Mouse (Mus musculus): ENCODE data around the gene Agpat4. TPM values are rescaled to one million over a fixed set of nuclear protein-coding genes. Genes with fewer than 3 reads are reported as not detected.

Agpat4 gene
- polyA plus RNA-seq, 1 experiment from 2014 or later, result 42.6 TPM

DNA sequence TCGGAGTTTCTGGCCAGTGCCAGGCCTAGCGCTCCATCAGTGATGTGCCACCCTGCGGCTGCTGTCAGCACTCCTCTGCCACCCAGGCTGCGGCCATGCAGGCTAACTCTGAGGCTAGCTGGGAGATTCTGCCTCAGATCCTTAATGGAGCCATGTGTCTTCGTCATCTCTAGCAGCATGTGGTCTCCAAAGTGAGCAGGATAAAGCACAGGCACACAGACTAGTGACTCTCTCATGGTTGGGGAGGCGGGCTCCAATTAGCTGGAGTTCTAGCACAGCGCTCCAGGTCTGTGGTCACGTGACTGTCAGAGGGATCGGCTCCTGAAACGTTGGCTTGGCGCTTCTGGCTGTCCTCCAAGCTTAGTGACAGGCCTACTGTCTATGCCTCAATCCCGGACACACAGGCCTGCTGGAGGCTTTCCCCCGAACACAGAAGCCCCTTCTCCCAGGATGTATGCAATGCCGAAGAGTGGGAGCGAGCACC is 85.0 kb downstream of the Agpat4 start:
- ATAC-seq (ENCODE audit: insufficient number of reproducible peaks, insufficient read depth, low FRiP score, low TSS enrichment), result no peak
- H3K9ac ChIP-seq, result no peak overlapping the region
- no peaks in the 10 kb centered on the region for H3K36me3 ChIP-seq
- WGBS, result 74% methylated on average over 15 of the region's 15 CpGs
- H3K4me1 ChIP-seq, result peaks cover 57% of the 10 kb centered on the region
- no peaks in the 10 kb centered on the region for H3K9me3 ChIP-seq
- no peak overlapping the region for H3K4me2 ChIP-seq (replicated peaks)
- no peak overlapping the region for H3K27ac ChIP-seq
- no peak overlapping the region for H3K4me3 ChIP-seq
- H3K27me3 ChIP-seq, result no peaks in the 10 kb centered on the region

DNA sequence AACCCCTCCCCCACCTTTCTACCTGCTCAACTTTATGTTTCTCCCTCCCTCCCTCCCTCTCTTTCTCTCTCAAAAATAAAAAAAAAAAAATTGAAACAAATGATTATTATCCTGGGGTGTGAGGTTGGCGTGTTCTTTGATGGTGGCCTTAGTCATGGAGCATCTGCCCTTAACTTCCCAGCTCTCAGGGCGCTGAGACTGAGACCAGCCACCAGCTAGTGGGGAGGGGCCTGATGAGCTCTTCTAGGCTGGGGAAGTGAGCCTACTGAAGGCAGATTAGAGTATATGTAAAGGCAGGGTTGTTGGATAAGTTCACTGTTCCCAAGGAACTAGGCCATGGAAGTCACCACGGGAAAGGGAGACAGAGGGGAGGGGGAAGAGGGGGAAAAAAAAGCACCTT is 85.7 kb downstream of the Agpat4 start:
- Histone ChIP-seq H3K9me3 (no peaks in the 10 kb centered on the region), H3K36me3 (no peaks in the 10 kb centered on the region), H3K27ac (peak overlapping the region; percentile 83; the same call in 1 of the 2 replicates), H3K9ac (no peak overlapping the region), H3K4me3 (no peak overlapping the region), H3K4me1 (peaks cover 57% of the 10 kb centered on the region), H3K27me3 (no peaks in the 10 kb centered on the region), H3K4me2 (replicated peaks) (no peak overlapping the region)
- WGBS, result 62% methylated on average over 3 of the region's 3 CpGs
- no peak for ATAC-seq (ENCODE audit: insufficient number of reproducible peaks, insufficient read depth, low FRiP score, low TSS enrichment)

DNA sequence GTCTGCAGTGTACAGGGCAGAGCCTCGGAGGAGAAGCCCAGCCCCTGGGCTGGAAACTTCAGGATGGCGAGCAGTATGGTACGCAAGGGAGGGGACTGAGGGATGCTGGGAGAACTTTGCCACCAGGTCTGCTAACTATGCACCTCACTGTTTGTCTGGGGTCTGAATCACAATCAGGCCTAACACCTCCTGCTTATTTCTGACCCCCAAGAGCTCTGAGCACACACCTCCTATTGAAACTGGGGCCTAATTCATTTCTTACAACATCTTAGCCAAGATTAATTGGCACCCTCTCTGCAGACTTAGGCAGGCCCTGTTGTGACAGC is 86.1 kb downstream of the Agpat4 start:
- 79% methylated on average over 3 of the region's 3 CpGs for WGBS
- H3K4me1 ChIP-seq, result peaks cover 56% of the 10 kb centered on the region

DNA sequence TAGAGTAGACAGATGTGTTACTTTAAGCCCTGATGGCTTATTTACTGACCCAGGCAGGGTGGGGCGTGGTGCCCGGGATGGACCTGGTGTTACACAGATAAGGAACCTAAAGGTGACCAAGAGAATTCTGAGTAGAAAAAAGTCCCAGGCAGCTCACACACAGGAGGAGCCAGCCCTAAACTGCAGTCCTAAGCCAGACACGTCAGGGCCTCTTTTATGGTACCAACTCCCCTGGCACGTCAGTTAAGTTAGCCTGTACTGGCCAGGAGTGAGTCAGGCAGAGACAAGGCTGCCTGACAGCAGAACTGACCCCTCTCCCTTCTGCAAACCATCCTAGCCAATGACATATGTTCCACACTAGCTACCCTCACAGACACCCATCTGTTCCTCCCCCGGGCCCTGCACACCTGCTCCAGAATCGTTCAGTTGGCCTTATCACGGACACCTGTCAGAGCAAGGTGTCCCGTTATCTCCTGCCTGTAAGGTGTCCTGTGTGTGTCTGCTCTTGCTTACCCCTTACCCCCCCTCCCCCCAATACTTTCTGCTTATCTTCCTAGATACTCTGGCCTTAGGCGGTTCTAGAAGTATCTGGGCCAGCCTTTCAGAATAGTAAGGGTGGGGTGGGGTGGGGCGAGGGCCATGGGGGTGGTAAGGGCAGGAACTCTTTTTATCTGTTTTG is 86.7 kb downstream of the Agpat4 start:
- peaks cover 51% of the 10 kb centered on the region for H3K4me1 ChIP-seq
- 46% methylated on average over 10 of the region's 10 CpGs for WGBS
- no peak overlapping the region for H3K4me3 ChIP-seq
- H3K27me3 ChIP-seq, result no peaks in the 10 kb centered on the region
- no peaks in the 10 kb centered on the region for H3K36me3 ChIP-seq
- H3K9me3 ChIP-seq, result no peaks in the 10 kb centered on the region
- peak; percentile 16; the same call in 1 of the 2 replicates for ATAC-seq (ENCODE audit: insufficient number of reproducible peaks, insufficient read depth, low FRiP score, low TSS enrichment)
- peak overlapping the region; percentile 24; the same call in 1 of the 2 replicates for H3K4me2 ChIP-seq (replicated peaks)
- no peak overlapping the region for H3K9ac ChIP-seq
- H3K27ac ChIP-seq, result peak overlapping the region; percentile 83

More for the DNA sequence above, 86.1 kb downstream of the Agpat4 start:
- Histone ChIP-seq H3K9ac (no peak overlapping the region), H3K9me3 (no peaks in the 10 kb centered on the region), H3K27me3 (no peaks in the 10 kb centered on the region), H3K4me2 (replicated peaks) (no peak overlapping the region), H3K27ac (peak overlapping the region; percentile 83), H3K4me3 (no peak overlapping the region), H3K36me3 (no peaks in the 10 kb centered on the region)
- ATAC-seq (ENCODE audit: insufficient number of reproducible peaks, insufficient read depth, low FRiP score, low TSS enrichment), result no peak

DNA sequence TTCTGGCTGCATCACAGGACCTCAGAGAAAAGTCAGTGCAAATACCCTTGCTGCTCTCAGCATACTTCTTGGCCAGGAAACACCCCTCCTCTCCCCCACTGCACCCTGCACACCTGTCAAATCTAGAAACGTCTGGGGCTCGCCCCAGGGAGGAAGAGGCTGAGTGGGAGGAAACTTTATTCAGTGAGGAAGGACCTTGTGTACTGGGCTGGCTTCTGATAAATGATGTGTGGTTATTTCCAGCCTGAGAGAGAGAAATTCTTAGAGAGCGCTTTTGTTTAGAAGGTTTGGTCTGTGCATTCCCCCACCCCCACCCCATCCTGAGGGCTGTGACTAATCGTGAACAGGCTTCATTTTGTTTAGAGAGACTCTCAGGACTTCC is 87.2 kb downstream of the Agpat4 start:
- Histone ChIP-seq H3K36me3 (no peaks in the 10 kb centered on the region), H3K27me3 (no peaks in the 10 kb centered on the region), H3K9me3 (no peaks in the 10 kb centered on the region), H3K4me3 (no peak overlapping the region), H3K27ac (peak overlapping the region; percentile 83), H3K4me2 (replicated peaks) (peak overlapping the region; percentile 24; the same call in 1 of the 2 replicates), H3K9ac (no peak overlapping the region), H3K4me1 (peaks cover 49% of the 10 kb centered on the region)
- 0 out of 2 replicates have a peak, but pooled peaks have one; percentile 2 for ATAC-seq (ENCODE audit: insufficient number of reproducible peaks, insufficient read depth, low FRiP score, low TSS enrichment)
- whole genome bisulfite sequencing, result 12% methylated on average over 4 of the region's 4 CpGs

DNA sequence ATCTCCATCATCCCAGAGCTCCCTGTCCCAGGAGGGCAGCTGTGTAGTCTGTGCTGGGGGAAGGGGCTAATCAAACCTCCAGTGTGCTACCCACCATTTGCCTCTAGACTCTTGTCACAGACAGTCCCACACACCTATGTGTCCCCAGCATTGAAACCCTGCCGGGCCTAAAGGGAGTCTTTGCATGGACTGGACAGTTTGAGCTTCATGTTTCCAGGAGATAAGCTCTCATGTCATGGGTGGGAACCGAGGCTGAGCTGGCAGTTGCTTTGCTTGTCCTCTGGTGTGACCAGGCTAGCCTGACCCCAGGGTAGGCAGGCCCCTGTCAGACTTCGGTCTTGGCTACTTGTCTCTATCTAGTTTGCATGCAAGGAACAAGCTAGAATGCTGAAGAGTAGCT is 87.7 kb downstream of the Agpat4 start:
- H3K4me3 ChIP-seq, result no peak overlapping the region
- H3K27ac ChIP-seq, result peak overlapping the region; percentile 83
- H3K27me3 ChIP-seq, result no peaks in the 10 kb centered on the region
- H3K9me3 ChIP-seq, result no peaks in the 10 kb centered on the region
- H3K36me3 ChIP-seq, result 0 out of 2 replicates have a peak, but pooled peaks cover 3% of the 10 kb centered on the region
- peaks cover 45% of the 10 kb centered on the region for H3K4me1 ChIP-seq
- WGBS, result 33% methylated on average over 3 of the region's 3 CpGs
- H3K9ac ChIP-seq, result no peak overlapping the region
- H3K4me2 ChIP-seq (replicated peaks), result peak overlapping the region; percentile 24; the same call in 1 of the 2 replicates
- no peak for ATAC-seq (ENCODE audit: insufficient number of reproducible peaks, insufficient read depth, low FRiP score, low TSS enrichment)

DNA sequence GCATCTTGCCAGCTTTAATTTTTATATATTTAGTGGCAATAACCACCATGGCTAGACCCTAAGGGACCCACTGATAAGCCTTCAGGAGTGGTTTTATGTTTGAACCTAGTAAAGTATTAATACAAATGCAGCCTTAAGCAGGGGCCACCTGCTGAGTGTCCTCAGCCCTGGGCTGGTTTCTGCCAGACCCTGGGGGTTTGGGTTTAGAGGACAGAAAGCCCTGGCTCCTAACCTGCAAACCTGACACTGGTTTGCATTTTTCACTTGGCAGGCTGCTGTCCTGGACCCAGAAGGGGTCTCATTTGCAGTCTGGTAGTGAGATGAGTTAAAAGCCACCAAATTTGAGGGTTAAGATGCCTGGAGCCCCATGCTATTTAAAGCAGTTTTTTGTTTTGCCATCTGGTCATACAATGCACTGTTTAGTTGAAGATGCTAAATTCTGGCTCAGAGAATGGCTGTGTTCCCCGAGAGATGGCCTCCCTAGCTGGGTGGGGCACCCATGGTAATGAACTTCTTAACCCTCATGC is 88.6 kb downstream of the Agpat4 start:
- Histone ChIP-seq H3K27ac (no peak overlapping the region), H3K9ac (no peak overlapping the region), H3K27me3 (no peaks in the 10 kb centered on the region), H3K36me3 (peaks cover 11% of the 10 kb centered on the region; the same call in 1 of the 2 replicates), H3K9me3 (no peaks in the 10 kb centered on the region), H3K4me2 (replicated peaks) (no peak overlapping the region), H3K4me3 (no peak overlapping the region), H3K4me1 (peaks cover 45% of the 10 kb centered on the region)
- 39% methylated on average over 1 of the region's 1 CpGs for WGBS
- no peak for ATAC-seq (ENCODE audit: insufficient number of reproducible peaks, insufficient read depth, low FRiP score, low TSS enrichment)

DNA sequence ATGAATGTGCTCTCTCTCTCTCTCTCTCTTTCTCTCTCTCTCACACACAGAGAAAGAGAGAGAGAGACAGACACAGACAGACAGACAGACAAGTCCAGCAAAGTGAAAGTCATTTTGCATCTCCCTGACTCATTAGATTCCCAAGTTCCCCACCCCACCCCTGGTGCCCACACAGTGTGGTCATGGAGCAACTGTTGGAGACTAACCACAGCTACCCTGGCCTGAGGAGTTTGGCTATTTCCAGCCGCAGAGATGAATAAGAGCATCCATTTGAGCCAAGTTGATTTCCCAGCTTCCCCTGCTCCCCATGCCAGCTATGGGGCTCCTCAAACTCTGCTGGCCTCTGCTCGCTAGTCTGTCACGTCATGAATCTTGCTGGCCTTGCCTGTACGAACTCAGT is 91.0 kb downstream of the Agpat4 start:
- Histone ChIP-seq H3K27me3 (no peaks in the 10 kb centered on the region), H3K9me3 (no peaks in the 10 kb centered on the region), H3K4me3 (no peak overlapping the region), H3K4me1 (peaks cover 35% of the 10 kb centered on the region), H3K9ac (no peak overlapping the region), H3K4me2 (replicated peaks) (no peak overlapping the region), H3K36me3 (peaks cover 28% of the 10 kb centered on the region), H3K27ac (no peak overlapping the region; the same call in 1 of the 2 replicates)
- 78% methylated on average over 4 of the region's 4 CpGs for WGBS
- no peak for ATAC-seq (ENCODE audit: insufficient number of reproducible peaks, insufficient read depth, low FRiP score, low TSS enrichment)

DNA sequence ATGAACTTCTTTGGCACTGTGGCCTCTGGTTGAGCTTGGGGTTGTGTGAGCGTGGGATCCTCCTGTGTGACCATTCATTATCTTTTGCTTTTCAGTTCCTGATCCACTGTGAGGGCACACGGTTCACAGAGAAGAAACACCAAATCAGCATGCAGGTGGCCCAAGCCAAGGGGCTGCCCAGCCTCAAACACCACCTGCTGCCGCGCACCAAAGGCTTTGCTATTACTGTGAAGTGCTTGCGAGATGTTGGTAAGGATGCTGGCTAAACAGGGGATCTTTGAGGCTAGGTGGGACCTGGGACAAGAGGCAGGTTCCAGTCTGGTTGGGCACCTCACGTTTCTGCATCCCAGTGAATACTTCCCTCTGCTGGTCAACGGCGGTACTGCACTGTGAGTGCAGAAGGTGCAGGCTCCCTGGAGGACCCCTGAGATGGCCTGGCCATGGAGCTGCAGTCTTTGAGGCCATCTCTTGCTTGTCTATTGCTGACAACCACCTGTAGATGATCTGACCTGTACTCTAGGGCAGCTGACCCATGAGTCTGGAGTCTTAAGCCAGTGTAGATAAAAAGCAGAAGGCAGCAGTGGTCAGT is 92.1 kb downstream of the Agpat4 start:
- peaks cover 24% of the 10 kb centered on the region for H3K4me1 ChIP-seq
- H3K36me3 ChIP-seq, result peaks cover 40% of the 10 kb centered on the region
- H3K27ac ChIP-seq, result no peak overlapping the region
- H3K4me3 ChIP-seq, result no peak overlapping the region
- no peaks in the 10 kb centered on the region for H3K27me3 ChIP-seq
- ATAC-seq (ENCODE audit: insufficient number of reproducible peaks, insufficient read depth, low FRiP score, low TSS enrichment), result no peak
- WGBS, result 32% methylated on average over 8 of the region's 8 CpGs
- no peak overlapping the region for H3K9ac ChIP-seq
- no peak overlapping the region for H3K4me2 ChIP-seq (replicated peaks)
- no peaks in the 10 kb centered on the region for H3K9me3 ChIP-seq

DNA sequence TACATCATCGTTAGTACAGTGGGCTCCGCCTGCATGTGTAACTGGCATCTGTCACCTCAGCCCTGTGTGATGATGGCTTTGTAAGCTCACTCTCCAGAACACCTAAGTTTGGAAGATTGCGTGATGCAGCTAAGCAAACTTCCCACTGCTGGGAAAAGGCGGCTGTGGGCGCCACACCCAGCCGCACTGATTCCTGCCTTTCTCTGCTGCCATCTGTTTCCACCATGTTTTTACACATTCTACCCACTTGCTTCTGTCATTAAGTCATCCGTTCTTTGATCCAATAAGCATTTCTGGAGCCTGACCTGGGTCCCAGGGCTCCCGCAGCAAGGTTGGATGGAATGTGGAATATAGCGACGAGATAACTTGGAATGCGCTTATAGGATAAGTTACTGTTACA is 93.4 kb downstream of the Agpat4 start:
- WGBS, result 92% methylated on average over 11 of the region's 11 CpGs
- Histone ChIP-seq H3K4me1 (peaks cover 13% of the 10 kb centered on the region), H3K36me3 (peaks cover 52% of the 10 kb centered on the region), H3K9me3 (no peaks in the 10 kb centered on the region), H3K27ac (no peak overlapping the region), H3K4me3 (no peak overlapping the region), H3K27me3 (no peaks in the 10 kb centered on the region), H3K4me2 (replicated peaks) (no peak overlapping the region), H3K9ac (no peak overlapping the region)
- ATAC-seq (ENCODE audit: insufficient number of reproducible peaks, insufficient read depth, low FRiP score, low TSS enrichment), result no peak

DNA sequence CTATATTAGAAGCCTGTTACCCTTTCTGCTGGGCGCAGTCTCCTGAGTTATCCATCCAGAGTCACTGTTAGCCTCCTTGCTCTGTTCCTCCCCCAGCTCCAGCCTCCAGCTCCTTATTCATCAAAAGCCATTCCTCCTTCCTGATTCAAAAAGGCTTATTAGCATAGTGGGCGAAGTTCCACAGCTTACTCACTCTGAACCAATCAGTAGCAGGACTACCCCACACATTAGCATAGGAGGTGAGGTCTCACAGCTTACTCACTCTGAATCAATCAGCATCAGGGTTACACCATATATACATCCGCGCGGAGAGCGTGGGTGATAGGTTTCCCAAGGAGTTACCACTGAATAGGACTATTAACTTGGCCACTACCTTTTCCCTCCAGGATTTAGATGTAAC is 93.8 kb downstream of the Agpat4 start:
- Histone ChIP-seq H3K4me2 (replicated peaks) (no peak overlapping the region), H3K27ac (no peak overlapping the region), H3K9me3 (no peaks in the 10 kb centered on the region), H3K4me1 (peaks cover 9% of the 10 kb centered on the region), H3K27me3 (no peaks in the 10 kb centered on the region), H3K4me3 (no peak overlapping the region), H3K36me3 (peaks cover 56% of the 10 kb centered on the region), H3K9ac (no peak overlapping the region)
- ATAC-seq (ENCODE audit: insufficient number of reproducible peaks, insufficient read depth, low FRiP score, low TSS enrichment), result no peak
- 91% methylated on average over 6 of the region's 6 CpGs for WGBS

DNA sequence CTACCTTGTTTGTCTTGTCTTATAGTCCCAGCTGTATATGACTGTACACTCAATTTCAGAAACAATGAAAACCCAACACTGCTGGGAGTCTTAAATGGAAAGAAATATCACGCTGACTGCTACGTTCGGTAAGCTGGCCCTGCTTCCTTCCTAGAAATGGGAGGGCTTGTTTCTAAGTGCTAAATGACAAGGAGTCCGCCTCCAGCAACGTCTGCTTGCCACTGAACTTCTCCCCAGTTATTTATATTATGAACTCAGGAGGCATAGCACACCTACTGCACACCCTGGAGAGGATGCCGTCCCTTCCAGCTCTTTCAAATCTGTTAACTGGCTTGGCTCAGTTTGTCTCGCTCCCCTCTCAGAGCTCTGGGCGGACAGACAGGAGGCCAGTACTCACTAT is 94.9 kb downstream of the Agpat4 start:
- no peak overlapping the region for H3K4me2 ChIP-seq (replicated peaks)
- H3K4me3 ChIP-seq, result no peak overlapping the region
- no peak overlapping the region for H3K27ac ChIP-seq
- no peak overlapping the region for H3K9ac ChIP-seq
- 93% methylated on average over 8 of the region's 8 CpGs for WGBS
- H3K4me1 ChIP-seq, result no peaks in the 10 kb centered on the region
- peaks cover 65% of the 10 kb centered on the region for H3K36me3 ChIP-seq
- H3K27me3 ChIP-seq, result no peaks in the 10 kb centered on the region
- ATAC-seq (ENCODE audit: insufficient number of reproducible peaks, insufficient read depth, low FRiP score, low TSS enrichment), result no peak
- no peaks in the 10 kb centered on the region for H3K9me3 ChIP-seq

Measured in embryonic facial prominence, embryonic 12.5 days (tissue).